Mouse (Mus musculus) left cerebral cortex, adult 11 months (tissue): Measurements from ENCODE around the gene Fam120b.
A peak's percentile ranks its signal among the peaks of the same experiment; 100 is the strongest.

Source experiments
- DNase-seq: peaks from one replicate; pipeline ENCODE4 v3.0.0; 2022; ENCODE audit warnings: low spot score

The Fam120b gene

GRCm38 (mm10) chr17:15395997-15396675, at the start of gene Fam120b:
Gene Fam120b, plus strand, starts transcription at chr17:15396202.
- peak; percentile 92 for DNase-seq

- no peak for DNase-seq
Measured at GRCm38 (mm10) chr17:15350152-15350551, 45.9 kb upstream of the Fam120b start.

GRCm38 (mm10) chr17:15352869-15353610, 43.0 kb upstream of the Fam120b start:
- no peak for DNase-seq

GRCm38 (mm10) chr17:15354006-15354405, 42.0 kb upstream of the Fam120b start:
- no peak for DNase-seq

- DNase-seq, result no peak
Measured at GRCm38 (mm10) chr17:15355072-15355471, 40.9 kb upstream of the Fam120b start.

- no peak for DNase-seq
Measured at GRCm38 (mm10) chr17:15356526-15356925, 39.5 kb upstream of the Fam120b start.

- no peak for DNase-seq
Measured at GRCm38 (mm10) chr17:15357071-15357470, 38.9 kb upstream of the Fam120b start.

GRCm38 (mm10) chr17:15363656-15364055, 32.3 kb upstream of the Fam120b start:
- no peak for DNase-seq

GRCm38 (mm10) chr17:15365650-15366049, 30.4 kb upstream of the Fam120b start:
- no peak for DNase-seq

- DNase-seq, result no peak
Measured at GRCm38 (mm10) chr17:15370401-15370800, 25.6 kb upstream of the Fam120b start.

GRCm38 (mm10) chr17:15371967-15372835, 23.8 kb upstream of the Fam120b start:
- DNase-seq, result no peak

- no peak for DNase-seq
Measured at GRCm38 (mm10) chr17:15372931-15373652, 22.9 kb upstream of the Fam120b start.

- DNase-seq, result no peak
Measured at GRCm38 (mm10) chr17:15374321-15375141, 21.5 kb upstream of the Fam120b start.

GRCm38 (mm10) chr17:15375224-15375623, 20.8 kb upstream of the Fam120b start:
- no peak for DNase-seq

GRCm38 (mm10) chr17:15375701-15376493, 20.1 kb upstream of the Fam120b start:
- no peak for DNase-seq

GRCm38 (mm10) chr17:15376494-15377181, 19.4 kb upstream of the Fam120b start, which contains the start of gene Dll1:
Gene Dll1, minus strand, starts transcription at chr17:15376872.
- DNase-seq, result no peak

- no peak for DNase-seq
Measured at GRCm38 (mm10) chr17:15377901-15378300, 18.1 kb upstream of the Fam120b start.

GRCm38 (mm10) chr17:15378413-15379109, 17.4 kb upstream of the Fam120b start:
- no peak for DNase-seq
